Mouse (Mus musculus) stomach, postnatal 0 days (tissue): ENCODE measurements around the gene Mrnip.

Source experiments
- CTCF ChIP-seq: IDR thresholded peaks from 2 replicates; pipeline ENCODE4 v1.5.1; 2016; ENCODE audit warnings: antibody characterized with exemption, low read depth, mild to moderate bottlenecking, moderate library complexity
- EP300 ChIP-seq: optimal IDR thresholded peaks from 2 replicates; pipeline ENCODE3; 2016; ENCODE audit warnings: antibody characterized with exemption

DNA sequence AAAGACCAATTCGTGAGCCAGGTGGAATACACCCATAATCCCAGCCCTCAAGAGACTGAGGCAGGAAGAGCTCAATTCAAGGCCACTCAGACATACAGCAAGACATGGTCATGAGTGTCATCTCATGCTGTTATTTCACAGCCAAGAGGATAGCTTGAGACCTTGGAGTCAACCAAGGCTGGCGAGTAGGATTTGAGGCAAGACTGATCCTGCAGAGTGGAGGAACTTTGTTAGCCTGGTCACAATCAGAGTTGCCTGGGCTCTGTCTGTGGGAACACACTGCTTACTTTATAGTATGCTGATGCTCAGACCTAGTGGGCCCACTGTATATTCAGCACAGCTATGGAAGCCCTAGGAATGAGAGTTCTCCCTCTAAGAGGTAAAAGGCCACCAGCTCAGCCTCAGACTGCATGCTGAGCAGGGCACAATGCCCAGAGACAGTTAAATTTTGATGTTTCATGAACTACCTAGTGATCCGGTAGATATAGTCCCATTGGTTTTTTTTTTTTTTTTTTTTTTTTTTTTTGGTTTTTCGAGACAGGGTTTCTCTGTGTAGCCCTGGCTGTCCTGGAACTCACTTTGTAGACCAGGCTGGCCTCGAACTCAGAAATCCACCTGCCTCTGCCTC lies 24.1 kb downstream of the Mrnip start:
- no peak for TF ChIP-seq CTCF
- TF ChIP-seq EP300: no peak
